Mouse (Mus musculus) neutrophil, adult 83 days (primary cell): Measurements from ENCODE around the gene Slc35b4. TPM values are rescaled to one million over a fixed set of nuclear protein-coding genes. Genes with fewer than 3 reads are reported as not detected.

Experiments used
- total RNA-seq, 2 experiments: library from RNA; stranded (reverse); gene quantifications; one replicate each; pipeline ENCODE4 v1.2.4; 2023

Slc35b4 gene
- 10 to 100 TPM; 17.5 to 18.0 TPM for total RNA-seq

DNA sequence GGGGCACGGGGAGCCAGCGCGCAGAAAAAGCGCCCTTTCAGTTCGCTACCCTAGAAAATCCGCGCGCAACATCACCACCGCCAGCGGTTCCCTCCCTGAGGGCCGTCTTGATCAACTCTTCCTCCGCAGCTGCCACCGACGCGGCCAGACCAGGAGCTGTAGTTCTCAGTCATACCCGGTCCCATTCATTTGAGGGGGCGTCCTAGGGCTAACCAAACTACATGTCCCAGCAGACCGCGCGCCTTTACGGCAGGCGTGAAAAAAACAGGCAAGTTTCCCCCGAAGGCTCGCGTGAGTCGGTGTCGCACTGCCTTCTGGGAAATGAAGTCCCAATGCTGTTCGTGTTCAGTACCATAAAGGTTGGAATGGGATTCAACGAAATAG is at the start of gene Slc35b4:
TSS of gene Slc35b4 (minus strand) at position 248 of the 384 bp plus-strand sequence.

Other genes with a start within 250 kb of the Slc35b4 start
- not detected for gene Lrguk, start 147.7 kb downstream of the Slc35b4 start, total RNA-seq
- gene Akr1b3, start 140.4 kb upstream of the Slc35b4 start, total RNA-seq = 10 to 100 TPM; 27.9 to 35.6 TPM
- not detected for gene Akr1b8, start 177.0 kb upstream of the Slc35b4 start, total RNA-seq
- 10 to 100 TPM; 11.8 to 13.1 TPM for gene Akr1b10, start 207.1 kb upstream of the Slc35b4 start, total RNA-seq
- gene Akr1b7, start 235.2 kb upstream of the Slc35b4 start, total RNA-seq = not detected